Mouse (Mus musculus): ENCODE measurements around the gene Acsm5.
"Not testable (repeated sequence)": the region's sequence is repeated elsewhere in the genome, so short reads cannot be mapped to it uniquely, and the experiment has no call there.

Gene Acsm5

DNA sequence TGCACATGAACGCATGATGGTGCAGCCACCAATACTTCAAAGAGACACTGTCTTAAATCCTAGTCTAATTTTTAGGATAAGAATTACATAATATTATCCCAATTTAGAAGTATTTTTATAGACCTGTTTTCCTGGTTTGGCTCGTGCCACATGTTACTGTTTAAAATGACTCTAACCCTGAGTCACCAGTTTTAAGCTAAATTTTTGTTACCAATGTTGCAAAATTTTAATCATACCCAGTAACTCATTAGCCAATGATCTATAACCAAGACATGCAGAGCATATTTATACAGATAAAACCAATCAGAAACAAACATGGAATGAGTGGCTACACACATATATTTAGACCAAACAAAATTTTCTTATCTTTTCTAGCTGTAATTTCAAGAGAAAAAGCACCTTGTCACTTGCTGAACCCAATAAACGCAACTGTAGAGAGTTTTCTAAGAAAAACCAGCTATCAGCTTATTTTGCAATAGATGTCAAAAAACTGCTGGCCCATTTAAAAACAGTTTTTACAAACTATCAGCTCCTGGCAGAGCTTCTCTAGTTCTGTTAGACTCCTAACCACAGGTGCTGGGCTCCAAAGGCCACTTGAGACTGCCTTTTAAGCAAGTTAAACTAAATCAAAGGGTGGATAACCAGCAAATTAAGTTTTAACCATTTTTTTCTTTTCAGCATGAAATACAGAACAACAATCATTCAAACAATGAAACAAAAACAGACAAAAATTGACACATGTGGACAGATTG, 31.4 kb downstream of the Acsm5 start:
- no peak for DNase-seq

- no peak for DNase-seq
These were observed 34.8 kb downstream of the Acsm5 start, which contains the start of gene Acsm2 for GRCm38 (mm10) chr7:119554040-119554439. Acsm2 (plus strand) TSS chr7:119554340.

- DNase-seq: no peak
These were observed 40.7 kb downstream of the Acsm5 start for GRCm38 (mm10) chr7:119559789-119560451.

- no peak for DNase-seq
These were observed 41.2 kb downstream of the Acsm5 start for GRCm38 (mm10) chr7:119560452-119560835.

- DNase-seq: no peak
These were observed 42.2 kb downstream of the Acsm5 start for GRCm38 (mm10) chr7:119561441-119561840.

DNA sequence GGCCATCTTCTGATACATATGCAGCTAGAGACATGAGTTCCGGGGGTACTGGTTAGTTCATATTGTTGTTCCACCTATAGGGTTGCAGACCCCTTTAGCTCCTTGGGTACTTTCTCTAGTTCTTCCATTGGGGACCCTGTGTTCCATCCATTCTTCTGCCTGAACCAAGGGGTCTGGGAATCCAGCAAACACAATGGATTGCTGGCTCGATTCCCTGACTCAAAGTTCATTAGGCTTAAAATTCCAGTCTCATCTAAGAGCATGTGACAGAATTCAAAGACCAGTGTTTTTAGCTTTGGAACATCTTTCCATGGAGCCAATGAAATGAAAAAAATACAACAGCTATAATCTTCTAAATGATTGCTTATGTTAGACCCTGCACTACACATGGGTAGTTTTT, 43.2 kb downstream of the Acsm5 start:
- not testable (repeated sequence) for DNase-seq

GRCm38 (mm10) chr7:119594530-119595107, 75.4 kb downstream of the Acsm5 start:
- no peak for DNase-seq

Measured in cerebellum, adult 8-10 months (tissue).